Mouse (Mus musculus) ES-E14 (cell line): ENCODE measurements around the gene Cyth1. TPM values are rescaled to one million over a fixed set of nuclear protein-coding genes. Genes with fewer than 3 reads are reported as not detected.

Experiments used
- DNase-seq: peaks from one replicate; pipeline ENCODE4 v3.0.0-alpha.2; 2013; ENCODE audit warnings: low read depth, low spot score
- H3K27ac ChIP-seq: 2 replicates; pipeline ENCODE4 v1.5.1; 2012; ENCODE audit warnings: low read depth, mild to moderate bottlenecking, low read length, moderate library complexity, mixed read lengths; ENCODE audit not compliant: poor library complexity, insufficient read depth, severe bottlenecking
- H3K36me3 ChIP-seq: 2 replicates; pipeline ENCODE4 v1.6.1; 2012; ENCODE audit warnings: mild to moderate bottlenecking, low read length, moderate library complexity, mixed read lengths; ENCODE audit not compliant: control insufficient read depth, poor library complexity, insufficient read depth, severe bottlenecking
- H3K4me1 ChIP-seq, 2 experiments: fragments of 150-350 bp in 1 of 2; sonication (generic) in 1 of 2; 2 replicates each; pipeline ENCODE4 v1.6.1; 2012; ENCODE audit warnings: low read length in 2 of 2, mild to moderate bottlenecking in 1 of 2, mixed read lengths in 1 of 2; ENCODE audit not compliant: control insufficient read depth in 2 of 2, insufficient read depth in 2 of 2, poor library complexity in 1 of 2
- H3K4me3 ChIP-seq, 2 experiments: fragments of 150-350 bp in 1 of 2; sonication (generic) in 1 of 2; 2 replicates each; pipeline ENCODE4 v1.5.1; 2012; ENCODE audit warnings: low read length in 2 of 2, low read depth in 1 of 2, mild to moderate bottlenecking in 1 of 2, mixed read lengths in 1 of 2; ENCODE audit not compliant: insufficient read depth in 1 of 2, poor library complexity in 1 of 2, severe bottlenecking in 1 of 2
- H3K9ac ChIP-seq: 2 replicates; pipeline ENCODE4 v1.6.1; 2012; ENCODE audit warnings: low read depth, mild to moderate bottlenecking, low read length, mixed read lengths; ENCODE audit not compliant: poor library complexity, insufficient read depth, severe bottlenecking
- H3K9me3 ChIP-seq: fragments of 150-350 bp; sonication (generic); 2 replicates; pipeline ENCODE4 v1.6.1; 2012; ENCODE audit warnings: low read depth, mild to moderate bottlenecking, low read length; ENCODE audit not compliant: control insufficient read depth, insufficient read depth
- CHD2 ChIP-seq: IDR thresholded peaks from 2 replicates; pipeline ENCODE4 v1.6.1; 2014; ENCODE audit warnings: mild to moderate bottlenecking, low read depth, low read length, inconsistent platforms
- HCFC1 ChIP-seq: IDR thresholded peaks from 2 replicates; pipeline ENCODE4 v1.6.1; 2012; ENCODE audit warnings: low read length, inconsistent platforms, borderline replicate concordance; ENCODE audit not compliant: insufficient read depth
- MAFK ChIP-seq: IDR thresholded peaks from 2 replicates; pipeline ENCODE4 v1.6.1; 2014; ENCODE audit warnings: mild to moderate bottlenecking, low read depth, low read length, inconsistent platforms; ENCODE audit not compliant: insufficient read depth
- ZC3H11A ChIP-seq: IDR thresholded peaks from 2 replicates; pipeline ENCODE4 v1.6.1; 2012; ENCODE audit warnings: low read depth, mild to moderate bottlenecking, inconsistent platforms, low read length, borderline replicate concordance
- ZNF384 ChIP-seq: IDR thresholded peaks from 2 replicates; pipeline ENCODE4 v1.6.1; 2012; ENCODE audit warnings: low read depth, low read length, inconsistent platforms
- in situ Hi-C, 2 experiments: fragments of 600-800 bp; cut with MboI; formaldehyde crosslinking; loops; one replicate each; pipeline ENCODE4 v1.15.1; 2025; ENCODE audit warnings: low sequenced_read_pairs in 2 of 2, inconsistent platforms in 1 of 2; ENCODE audit not compliant: unreplicated experiment in 2 of 2
- total RNA-seq: library from RNA; depleted of rRNA; stranded (reverse); fragments of 300-350 nt; gene quantifications from 2 replicates; pipeline ENCODE4 v1.2.3, GENCODE M21; 2012

The Cyth1 gene
- total RNA-seq, 1 experiment: 6.3 TPM

DNA sequence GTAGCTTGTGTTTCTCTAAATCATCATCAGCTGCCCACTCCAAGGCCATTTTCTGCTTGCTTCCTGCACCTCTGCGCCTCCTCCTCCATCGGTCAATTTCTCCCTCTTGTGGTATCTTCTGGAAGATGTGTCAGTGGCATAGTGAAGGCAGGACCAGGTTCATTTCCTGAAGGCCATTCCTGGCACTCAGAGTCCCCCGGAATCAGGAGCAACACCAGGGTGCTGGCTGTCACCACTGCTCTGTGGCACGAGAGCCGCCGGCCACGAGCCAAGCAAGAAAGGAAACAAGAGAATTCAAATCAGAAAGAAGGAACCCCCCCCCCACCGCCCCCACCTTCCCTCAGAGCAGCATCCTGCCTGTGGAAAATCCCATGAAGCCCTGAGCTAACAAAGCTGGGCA, 116.3 kb downstream of the Cyth1 start:
- H3K27ac ChIP-seq: no peak overlapping the region
- TF ChIP-seq ZC3H11A: no peak
- no peak for TF ChIP-seq ZNF384
- TF ChIP-seq HCFC1: no peak
- no peak for TF ChIP-seq MAFK
- TF ChIP-seq CHD2: no peak
- H3K4me1 ChIP-seq: peaks cover 3 to 17% of the 10 kb centered on the region in 2 experiments; a peak in 2 of 4 replicates
- H3K9ac ChIP-seq: no peak overlapping the region
- H3K9me3 ChIP-seq: no peaks in the 10 kb centered on the region
- no peaks in the 10 kb centered on the region for H3K36me3 ChIP-seq
- in situ Hi-C loops: no loop called here
- no peak overlapping the region for H3K4me3 ChIP-seq
- DNase-seq: no peak

DNA sequence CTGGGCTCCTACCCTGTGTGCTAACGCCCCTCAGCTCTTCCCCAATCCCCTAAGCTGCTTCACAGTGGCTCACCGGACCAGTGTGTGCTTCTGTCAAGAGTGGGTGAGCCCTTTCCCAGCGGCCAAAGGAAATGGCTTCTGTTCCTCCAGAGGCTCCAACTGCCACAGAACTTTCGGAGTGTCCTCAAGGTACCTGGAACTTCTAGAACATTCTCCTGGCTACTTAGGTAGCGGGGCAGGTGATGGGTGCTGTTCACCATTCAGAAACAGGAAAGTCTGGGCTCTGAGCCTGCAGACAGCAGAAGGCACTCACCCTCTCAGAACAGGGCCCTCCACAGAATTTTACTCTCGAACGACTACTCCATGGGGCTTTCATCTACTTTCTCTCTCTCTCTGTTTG, 117.9 kb downstream of the Cyth1 start, which contains the start of gene Dnah17:
Gene Dnah17 (minus strand): TSS at position 101 of the 400 bp plus-strand sequence.
- H3K36me3 ChIP-seq: no peaks in the 10 kb centered on the region
- TF ChIP-seq HCFC1 (no peak), CHD2 (no peak), MAFK (no peak), ZC3H11A (no peak), ZNF384 (no peak)
- in situ Hi-C loops: no loop called here
- DNase-seq: no peak
- no peak within 1 kb of the TSS for H3K9ac ChIP-seq
- H3K4me1 ChIP-seq: peaks cover 3 to 15% of the 10 kb centered on the region in 2 experiments; a peak in 2 of 4 replicates
- no peaks in the 10 kb centered on the region for H3K9me3 ChIP-seq
- H3K4me3 ChIP-seq: no peak within 1 kb of the TSS
- no peak within 1 kb of the TSS for H3K27ac ChIP-seq

DNA sequence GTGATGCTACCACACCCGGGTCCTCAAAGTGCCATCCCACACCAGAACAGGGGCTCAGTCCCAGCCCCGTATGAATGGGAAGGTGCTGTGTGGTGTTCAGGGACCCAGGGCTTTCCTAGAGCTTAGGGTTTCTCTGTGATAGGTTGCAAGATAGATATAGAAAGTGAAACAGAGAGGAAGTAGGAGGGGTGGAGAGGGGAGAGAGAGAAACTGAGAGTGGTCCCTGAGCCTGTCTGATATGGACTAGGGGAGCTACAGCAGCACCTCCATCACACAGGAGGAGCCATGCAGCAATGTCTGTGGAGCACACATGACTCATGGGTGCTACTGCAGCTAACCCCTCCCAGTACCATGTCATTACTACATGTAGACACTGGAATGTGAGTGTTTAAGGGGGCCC, 118.6 kb downstream of the Cyth1 start:
- in situ Hi-C loops: no loop called here
- no peak for DNase-seq
- Histone ChIP-seq H3K27ac (no peak overlapping the region), H3K9ac (no peak overlapping the region), H3K4me1 (peaks cover 3 to 13% of the 10 kb centered on the region in 2 experiments; a peak in 2 of 4 replicates), H3K4me3 (no peak overlapping the region), H3K36me3 (no peaks in the 10 kb centered on the region), H3K9me3 (no peaks in the 10 kb centered on the region)
- no peak for TF ChIP-seq CHD2
- no peak for TF ChIP-seq ZC3H11A
- no peak for TF ChIP-seq HCFC1
- TF ChIP-seq MAFK: no peak
- TF ChIP-seq ZNF384: no peak

DNA sequence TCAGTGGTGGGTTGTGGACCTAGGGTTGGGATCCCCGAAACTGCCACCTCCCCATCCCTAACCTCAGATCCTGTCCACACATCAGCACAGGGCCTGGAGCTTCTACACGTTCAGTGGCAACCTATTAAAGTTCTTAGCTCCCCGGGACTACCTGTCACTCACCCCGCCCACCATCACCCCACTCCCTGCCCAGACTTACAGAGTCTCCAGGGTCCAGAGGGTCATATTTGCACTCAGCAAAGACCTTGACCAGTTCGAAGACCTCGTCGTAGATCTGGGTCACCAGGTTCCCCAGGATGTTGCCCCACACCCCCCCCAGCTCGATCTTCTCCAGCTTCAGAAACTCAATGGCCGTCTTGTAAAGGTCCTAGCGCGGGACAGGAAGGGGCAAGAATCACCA, 126.8 kb downstream of the Cyth1 start:
- in situ Hi-C loops: no loop called here
- TF ChIP-seq CHD2: no peak
- TF ChIP-seq ZC3H11A: no peak
- no peak for TF ChIP-seq HCFC1
- no peak for TF ChIP-seq MAFK
- TF ChIP-seq ZNF384: no peak

DNA sequence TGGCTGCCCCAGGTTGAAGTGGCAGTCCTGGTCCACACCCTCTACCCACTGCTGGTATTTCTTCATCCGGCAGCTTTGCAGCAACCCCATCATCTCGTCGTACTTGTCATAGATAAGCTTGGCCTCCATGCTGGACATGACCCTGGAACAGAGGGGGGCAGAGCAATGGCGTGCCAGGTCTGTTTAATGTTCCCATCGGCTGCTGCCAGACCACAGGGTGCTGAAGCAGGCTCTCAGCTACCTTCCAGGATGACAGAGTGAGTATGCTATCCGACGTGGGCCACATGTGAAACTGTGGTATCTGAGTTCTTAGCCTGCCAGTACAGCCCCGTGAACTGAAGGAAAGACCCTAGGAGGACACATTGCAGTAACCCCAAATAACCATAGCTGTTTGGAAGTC, 129.6 kb downstream of the Cyth1 start:
- Histone ChIP-seq H3K9me3 (no peaks in the 10 kb centered on the region), H3K9ac (no peak overlapping the region), H3K4me1 (peaks cover 0 to 12% of the 10 kb centered on the region in 2 experiments; a peak in 2 of 4 replicates), H3K27ac (no peak overlapping the region), H3K36me3 (no peaks in the 10 kb centered on the region), H3K4me3 (no peak overlapping the region)
- DNase-seq: no peak
- TF ChIP-seq ZC3H11A (no peak), CHD2 (no peak), MAFK (no peak), HCFC1 (no peak), ZNF384 (no peak)
- in situ Hi-C loops: no loop called here

More for the DNA sequence above, 126.8 kb downstream of the Cyth1 start:
- Histone ChIP-seq H3K27ac (no peak overlapping the region), H3K36me3 (no peaks in the 10 kb centered on the region), H3K9ac (no peak overlapping the region), H3K9me3 (no peaks in the 10 kb centered on the region), H3K4me1 (peaks cover 0 to 8% of the 10 kb centered on the region in 2 experiments; a peak in 2 of 4 replicates), H3K4me3 (no peak overlapping the region)
- DNase-seq: no peak
